Mouse (Mus musculus) midbrain, embryonic 12.5 days (tissue): ENCODE results near the gene Rbfox1. TPM values are rescaled to one million over a fixed set of nuclear protein-coding genes. Genes with fewer than 3 reads are reported as not detected.

Experiments used
- ATAC-seq: fragments of 200-750 bp; cut with Nextera tagmentation; 2 replicates; pipeline ENCODE4 v1.8.0; 2017; ENCODE audit warnings: low read depth, moderate TSS enrichment, moderate library complexity; ENCODE audit not compliant: low FRiP score
- H3K27ac ChIP-seq: fragments of 300-500 bp; sonication (generic); replicated peaks from 2 replicates; pipeline ENCODE4 v1.5.1; 2016; ENCODE audit warnings: mild to moderate bottlenecking
- H3K27me3 ChIP-seq: fragments of 300-500 bp; sonication (generic); 2 replicates; pipeline ENCODE4 v1.6.1; 2016; ENCODE audit warnings: mild to moderate bottlenecking
- H3K36me3 ChIP-seq: fragments of 300-500 bp; sonication (generic); 2 replicates; pipeline ENCODE4 v1.6.1; 2016
- H3K4me1 ChIP-seq: fragments of 300-500 bp; sonication (generic); 2 replicates; pipeline ENCODE4 v1.6.1; 2016
- H3K4me2 ChIP-seq: fragments of 300-500 bp; sonication (generic); replicated peaks from 2 replicates; pipeline ENCODE4 v1.6.1; 2016; ENCODE audit warnings: mild to moderate bottlenecking, moderate library complexity
- H3K4me3 ChIP-seq: fragments of 300-500 bp; sonication (generic); 2 replicates; pipeline ENCODE4 v1.5.1; 2016; ENCODE audit warnings: mild to moderate bottlenecking
- H3K9ac ChIP-seq: fragments of 300-500 bp; sonication (generic); replicated peaks from 2 replicates; pipeline ENCODE4 v1.6.1; 2016; ENCODE audit warnings: mild to moderate bottlenecking, moderate library complexity
- H3K9me3 ChIP-seq: fragments of 300-500 bp; sonication (generic); 2 replicates; pipeline ENCODE4 v1.6.1; 2016; ENCODE audit warnings: mild to moderate bottlenecking
- WGBS: fragments of 180-500 bp; shearing (Covaris S2); methylation state at CpG from one replicate; pipeline ENCODE4 v1.1.7; 2016; 5-methylcytosine and 5-hydroxymethylcytosine counted together
- polyA plus RNA-seq: library from polyadenylated mRNA; unstranded; fragments of >200 nt; fragmentation: Nextera tagmentation; extraction: Ambion mirVana; gene quantifications from 2 replicates; pipeline ENCODE4 v1.2.1, GENCODE M21; 2016

Rbfox1 gene
- polyA plus RNA-seq, 1 experiment from 2014 or later = 32.9 TPM

- Histone ChIP-seq H3K4me2 (no peak overlapping the region), H3K36me3 (no peaks in the 10 kb centered on the region), H3K27ac (no peak overlapping the region), H3K4me3 (no peak overlapping the region), H3K27me3 (no peaks in the 10 kb centered on the region), H3K9ac (no peak overlapping the region), H3K9me3 (no peaks in the 10 kb centered on the region), H3K4me1 (no peaks in the 10 kb centered on the region)
- no peak for ATAC-seq
- 86% methylated on average over 2 of the region's 2 CpGs for WGBS
These were observed 1211.9 kb downstream of the Rbfox1 start for GRCm38 (mm10) chr16:7097071-7097470.

GRCm38 (mm10) chr16:7097951-7098710 is 1213.0 kb downstream of the Rbfox1 start:
- H3K4me2 ChIP-seq = no peak overlapping the region
- H3K36me3 ChIP-seq = no peaks in the 10 kb centered on the region
- no peak overlapping the region for H3K27ac ChIP-seq
- WGBS = 89% methylated on average over 8 of the region's 8 CpGs
- H3K4me3 ChIP-seq = no peak overlapping the region
- H3K9me3 ChIP-seq = no peaks in the 10 kb centered on the region
- no peak overlapping the region for H3K9ac ChIP-seq
- no peaks in the 10 kb centered on the region for H3K27me3 ChIP-seq
- ATAC-seq = no peak
- no peaks in the 10 kb centered on the region for H3K4me1 ChIP-seq

- no peaks in the 10 kb centered on the region for H3K27me3 ChIP-seq
- H3K9me3 ChIP-seq = no peaks in the 10 kb centered on the region
- no peaks in the 10 kb centered on the region for H3K4me1 ChIP-seq
- no peak overlapping the region for H3K9ac ChIP-seq
- H3K27ac ChIP-seq = no peak overlapping the region
- no peak overlapping the region for H3K4me2 ChIP-seq
- H3K36me3 ChIP-seq = no peaks in the 10 kb centered on the region
- ATAC-seq = no peak
- H3K4me3 ChIP-seq = no peak overlapping the region
- WGBS = 78% methylated on average over 11 of the region's 11 CpGs
These were observed 1214.5 kb downstream of the Rbfox1 start for GRCm38 (mm10) chr16:7099506-7100300.

GRCm38 (mm10) chr16:7102486-7102885 is 1217.3 kb downstream of the Rbfox1 start:
- Histone ChIP-seq H3K36me3 (no peaks in the 10 kb centered on the region), H3K27ac (no peak overlapping the region), H3K9me3 (no peaks in the 10 kb centered on the region), H3K4me2 (no peak overlapping the region), H3K4me3 (no peak overlapping the region), H3K4me1 (no peaks in the 10 kb centered on the region), H3K9ac (no peak overlapping the region), H3K27me3 (no peaks in the 10 kb centered on the region)
- WGBS = 82% methylated on average over 1 of the region's 1 CpGs
- no peak for ATAC-seq

GRCm38 (mm10) chr16:7103301-7103700 is 1218.1 kb downstream of the Rbfox1 start:
- H3K4me2 ChIP-seq = no peak overlapping the region
- ATAC-seq = no peak
- H3K4me3 ChIP-seq = no peak overlapping the region
- 88% methylated on average over 5 of the region's 5 CpGs for WGBS
- H3K4me1 ChIP-seq = no peaks in the 10 kb centered on the region
- H3K9me3 ChIP-seq = no peaks in the 10 kb centered on the region
- no peak overlapping the region for H3K27ac ChIP-seq
- no peaks in the 10 kb centered on the region for H3K36me3 ChIP-seq
- H3K9ac ChIP-seq = no peak overlapping the region
- no peaks in the 10 kb centered on the region for H3K27me3 ChIP-seq

GRCm38 (mm10) chr16:7106450-7107015 is 1221.4 kb downstream of the Rbfox1 start:
- Histone ChIP-seq H3K4me2 (no peak overlapping the region), H3K4me1 (no peaks in the 10 kb centered on the region), H3K36me3 (no peaks in the 10 kb centered on the region), H3K27ac (no peak overlapping the region), H3K9ac (no peak overlapping the region), H3K9me3 (no peaks in the 10 kb centered on the region), H3K4me3 (no peak overlapping the region), H3K27me3 (no peaks in the 10 kb centered on the region)
- no peak for ATAC-seq
- WGBS = 79% methylated on average over 5 of the region's 5 CpGs

- Histone ChIP-seq H3K27me3 (no peaks in the 10 kb centered on the region), H3K36me3 (no peaks in the 10 kb centered on the region), H3K4me2 (no peak overlapping the region), H3K4me1 (no peaks in the 10 kb centered on the region; the same call in 1 of the 2 replicates), H3K9me3 (no peaks in the 10 kb centered on the region), H3K9ac (no peak overlapping the region), H3K4me3 (no peak overlapping the region), H3K27ac (no peak overlapping the region)
- WGBS = 90% methylated on average over 3 of the region's 3 CpGs
- no peak for ATAC-seq
These were observed 1230.8 kb downstream of the Rbfox1 start for GRCm38 (mm10) chr16:7115945-7116344.

GRCm38 (mm10) chr16:7129591-7129990 is 1244.4 kb downstream of the Rbfox1 start:
- Histone ChIP-seq H3K27ac (no peak overlapping the region), H3K36me3 (no peaks in the 10 kb centered on the region), H3K4me3 (no peak overlapping the region), H3K9ac (no peak overlapping the region), H3K9me3 (no peaks in the 10 kb centered on the region), H3K4me1 (no peaks in the 10 kb centered on the region), H3K27me3 (no peaks in the 10 kb centered on the region), H3K4me2 (no peak overlapping the region)
- ATAC-seq = no peak
- 89% methylated on average over 5 of the region's 5 CpGs for WGBS

GRCm38 (mm10) chr16:7132434-7132833 is 1247.3 kb downstream of the Rbfox1 start:
- no peak for ATAC-seq
- 68% methylated on average over 1 of the region's 1 CpGs for WGBS
- Histone ChIP-seq H3K9ac (no peak overlapping the region), H3K9me3 (no peaks in the 10 kb centered on the region), H3K27ac (no peak overlapping the region), H3K4me3 (no peak overlapping the region), H3K36me3 (no peaks in the 10 kb centered on the region), H3K4me1 (no peaks in the 10 kb centered on the region), H3K4me2 (no peak overlapping the region), H3K27me3 (no peaks in the 10 kb centered on the region)

GRCm38 (mm10) chr16:7136971-7137370 is 1251.8 kb downstream of the Rbfox1 start:
- Histone ChIP-seq H3K27me3 (no peaks in the 10 kb centered on the region), H3K36me3 (no peaks in the 10 kb centered on the region), H3K27ac (no peak overlapping the region), H3K4me1 (no peaks in the 10 kb centered on the region), H3K4me3 (no peak overlapping the region), H3K9me3 (no peaks in the 10 kb centered on the region), H3K9ac (no peak overlapping the region), H3K4me2 (no peak overlapping the region)
- no peak for ATAC-seq
- 81% methylated on average over 1 of the region's 1 CpGs for WGBS

GRCm38 (mm10) chr16:7139480-7139879 is 1254.3 kb downstream of the Rbfox1 start:
- no peak overlapping the region for H3K27ac ChIP-seq
- H3K36me3 ChIP-seq = no peaks in the 10 kb centered on the region
- no peaks in the 10 kb centered on the region for H3K4me1 ChIP-seq
- no peak overlapping the region for H3K9ac ChIP-seq
- H3K27me3 ChIP-seq = no peaks in the 10 kb centered on the region
- no peak overlapping the region for H3K4me3 ChIP-seq
- H3K9me3 ChIP-seq = no peaks in the 10 kb centered on the region
- WGBS = 94% methylated on average over 2 of the region's 2 CpGs
- no peak overlapping the region for H3K4me2 ChIP-seq
- no peak for ATAC-seq

- Histone ChIP-seq H3K9ac (no peak overlapping the region), H3K9me3 (no peaks in the 10 kb centered on the region), H3K27me3 (no peaks in the 10 kb centered on the region), H3K36me3 (no peaks in the 10 kb centered on the region), H3K27ac (no peak overlapping the region), H3K4me2 (no peak overlapping the region), H3K4me3 (no peak overlapping the region), H3K4me1 (peaks cover 7% of the 10 kb centered on the region)
- 43% methylated on average over 8 of the region's 8 CpGs for WGBS
- ATAC-seq = no peak
These were observed 1255.8 kb downstream of the Rbfox1 start for GRCm38 (mm10) chr16:7140909-7141308.
